Mouse (Mus musculus): ENCODE measurements around the gene Fuca2.
A peak's percentile ranks its signal among the peaks of the same experiment; 100 is the strongest.

Gene Fuca2

GRCm38 (mm10) chr10:13534751-13535150, 35.4 kb downstream of the Fuca2 start:
- DNase-seq: peak; percentile 14 to 28

GRCm38 (mm10) chr10:13536706-13537105, 37.4 kb downstream of the Fuca2 start:
- no peak for DNase-seq

DNA sequence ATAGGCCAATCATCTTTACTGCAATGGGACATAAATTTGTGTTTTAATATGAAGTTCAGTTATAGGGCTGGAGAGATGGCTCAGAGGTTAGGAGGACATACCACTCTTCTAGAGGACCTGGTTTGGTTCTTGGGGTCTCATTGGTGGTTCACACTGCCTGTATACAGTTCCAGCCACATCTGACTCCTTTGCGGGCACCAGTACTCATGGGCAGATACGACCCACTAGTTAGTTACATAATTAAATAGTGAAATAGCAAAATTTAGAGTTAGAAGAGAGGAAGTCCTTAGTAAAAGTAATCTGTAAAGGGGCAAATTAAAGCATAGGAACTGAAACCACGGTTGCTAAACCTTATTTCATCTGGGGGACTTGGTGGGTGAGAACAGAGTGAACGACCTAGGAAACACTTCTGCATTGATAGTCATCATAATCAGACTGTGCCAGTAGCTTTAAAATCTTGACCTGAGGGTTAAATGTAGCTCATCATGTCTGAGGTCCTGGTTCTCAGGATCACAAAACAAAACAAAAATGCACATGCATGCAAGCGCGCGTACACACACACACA, 40.5 kb downstream of the Fuca2 start:
- no peak for DNase-seq

DNA sequence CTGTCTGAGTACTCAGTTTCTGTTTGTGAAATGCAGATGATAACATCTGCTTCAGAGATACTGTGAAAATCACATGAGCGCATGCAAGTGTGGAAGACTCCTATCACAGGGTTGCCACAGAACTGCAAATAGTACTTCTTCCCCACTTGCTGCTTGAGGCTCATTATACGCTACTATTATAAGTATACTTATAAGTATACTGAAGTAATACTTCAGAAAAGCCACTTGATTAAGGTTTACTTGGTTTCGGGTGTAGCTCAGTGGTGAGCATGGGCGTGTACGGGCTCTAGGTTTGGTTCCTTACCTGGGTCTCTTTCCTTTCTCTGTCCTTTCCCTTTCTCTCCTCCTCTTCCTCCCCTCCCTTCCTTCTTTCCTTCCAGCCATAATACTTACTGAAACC, 42.4 kb downstream of the Fuca2 start:
- no peak for DNase-seq

GRCm38 (mm10) chr10:13552646-13553497, 53.5 kb downstream of the Fuca2 start, which contains the start of the genes Adat2 and Pex3:
Gene Adat2, plus strand, starts transcription at chr10:13552894.
Gene Pex3, minus strand, starts transcription at chr10:13553142.
- DNase-seq: peak; percentile 94

DNA sequence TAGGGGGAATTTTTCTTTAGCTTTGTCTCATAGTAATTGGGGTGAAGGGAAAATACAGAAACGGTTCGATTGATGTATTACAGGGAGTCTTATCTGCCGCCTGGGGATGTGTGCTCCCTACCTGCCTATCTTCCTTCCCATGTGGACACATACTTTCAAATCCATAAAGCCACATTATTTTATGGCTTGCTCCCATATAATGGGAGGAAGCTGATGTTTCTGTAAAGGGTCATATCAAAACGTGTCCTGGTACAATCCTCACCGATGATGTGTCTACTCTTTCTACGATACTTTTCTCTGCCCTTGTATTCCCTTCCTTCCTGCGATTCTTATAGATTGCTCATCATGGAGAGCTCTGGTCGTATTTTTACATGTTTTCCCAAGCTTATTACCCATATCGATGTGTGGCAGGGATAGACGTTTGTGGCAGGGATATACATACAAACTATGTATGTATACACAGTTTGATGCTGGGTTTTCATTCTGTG, 54.2 kb downstream of the Fuca2 start:
- DNase-seq: no peak

GRCm38 (mm10) chr10:13554316-13554715, 55.0 kb downstream of the Fuca2 start:
- DNase-seq: no peak

DNA sequence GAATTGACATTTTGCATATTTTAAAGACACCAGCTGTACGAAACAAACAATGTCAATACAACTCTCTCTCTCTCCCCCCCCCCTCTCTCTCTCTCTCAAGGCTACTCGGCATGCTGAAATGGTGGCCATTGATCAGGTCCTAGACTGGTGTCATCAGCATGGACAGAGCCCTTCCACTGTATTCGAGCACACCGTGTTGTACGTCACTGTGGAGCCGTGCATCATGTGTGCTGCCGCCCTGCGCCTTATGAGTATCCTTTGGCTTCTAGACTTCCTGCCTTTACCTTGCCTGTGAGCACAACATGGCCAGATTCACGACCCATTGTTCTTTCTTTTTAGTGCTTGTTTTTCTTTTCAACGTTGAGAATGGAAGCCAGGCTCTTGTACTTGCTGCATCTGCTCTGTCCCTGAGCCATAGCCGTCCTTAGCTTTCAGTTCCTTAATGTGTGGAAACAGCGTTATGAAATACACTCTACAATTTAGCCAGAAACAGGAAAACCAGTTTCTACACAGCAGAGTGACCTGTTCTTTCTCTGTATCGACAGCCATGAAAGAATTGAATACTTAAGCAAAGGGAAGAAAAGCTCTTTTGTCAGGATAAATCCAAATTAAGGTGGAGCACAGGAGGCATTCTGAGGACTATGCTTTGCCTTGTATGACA, 60.8 kb downstream of the Fuca2 start:
- DNase-seq: no peak

GRCm38 (mm10) chr10:13564364-13565079, 65.2 kb downstream of the Fuca2 start:
- peak; percentile 88 for DNase-seq

GRCm38 (mm10) chr10:13565080-13565448, 65.7 kb downstream of the Fuca2 start:
- DNase-seq: no peak

- no peak for DNase-seq
Observed at GRCm38 (mm10) chr10:13566393-13566792, 67.1 kb downstream of the Fuca2 start.
